Mouse (Mus musculus): ENCODE measurements around the gene Foxd4. TPM values are rescaled to one million over a fixed set of nuclear protein-coding genes. Genes with fewer than 3 reads are reported as not detected.

Gene Foxd4
- not detected for polyA plus RNA-seq (2017; shearing (Covaris generic))

GRCm38 (mm10) chr19:24900581-24901220 lies at the start of gene Foxd4:
Gene Foxd4, minus strand, starts transcription at chr19:24901197.

DNA sequence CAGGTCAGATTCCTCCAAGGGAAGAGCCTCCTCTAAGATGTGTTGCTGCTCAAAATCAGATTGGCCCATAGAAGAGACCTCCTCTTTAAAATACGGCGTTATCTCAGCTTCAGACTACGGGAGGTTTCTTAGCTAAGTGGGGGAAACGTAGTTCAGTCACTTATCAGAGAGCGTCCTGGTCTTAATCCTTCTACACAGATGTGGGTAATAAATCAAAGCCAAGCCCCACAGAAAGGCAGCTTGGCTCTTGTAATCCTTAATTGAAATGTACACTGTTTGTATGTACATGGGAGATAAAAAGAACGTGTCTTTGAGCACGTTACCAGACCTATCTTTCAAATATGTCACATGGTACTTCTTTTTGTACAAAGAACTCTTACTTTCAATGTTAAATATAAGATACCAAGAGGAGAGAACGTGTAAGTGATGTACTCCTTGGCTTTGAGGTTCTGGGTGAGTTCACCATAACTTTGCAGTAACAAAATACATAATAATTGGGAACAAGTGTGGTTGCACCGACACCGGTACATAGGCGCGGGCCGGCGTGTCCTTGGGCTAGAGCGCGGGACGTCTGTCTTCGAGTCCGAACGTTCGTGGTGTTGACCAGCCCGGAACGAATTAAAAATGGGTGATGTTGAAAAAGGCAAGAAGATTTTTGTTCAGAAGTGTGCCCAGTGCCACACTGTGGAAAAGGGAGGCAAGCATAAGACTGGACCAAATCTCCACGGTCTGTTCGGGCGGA lies 25.7 kb downstream of the Foxd4 start, which contains the start of gene Gm10053:
Gene Gm10053 (plus strand): TSS at position 558 of the 742 bp plus-strand sequence.

GRCm38 (mm10) chr19:24861612-24862451 lies 39.2 kb downstream of the Foxd4 start, which contains the start of gene Pgm5:
Gene Pgm5, minus strand, starts transcription at chr19:24861855.

Other genes with a start within 250 kb of the Foxd4 start
- gene Tmem252, start 227.2 kb downstream of the Foxd4 start, polyA plus RNA-seq (2017; shearing (Covaris generic)): not detected
- gene Pgm5, start 39.3 kb downstream of the Foxd4 start, polyA plus RNA-seq (2017; shearing (Covaris generic)): not detected
- 136 TPM for gene Gm10053, start 25.5 kb downstream of the Foxd4 start, polyA plus RNA-seq (2017; shearing (Covaris generic))
- gene Cbwd1, start 60.4 kb upstream of the Foxd4 start, polyA plus RNA-seq (2017; shearing (Covaris generic)): 19.4 TPM
- gene Dock8, start 98.3 kb upstream of the Foxd4 start, polyA plus RNA-seq (2017; shearing (Covaris generic)): 191 TPM

Data from naive thymus-derived CD4-positive, alpha-beta T cell, adult 5 months (primary cell).